In the genomic region with DNA sequence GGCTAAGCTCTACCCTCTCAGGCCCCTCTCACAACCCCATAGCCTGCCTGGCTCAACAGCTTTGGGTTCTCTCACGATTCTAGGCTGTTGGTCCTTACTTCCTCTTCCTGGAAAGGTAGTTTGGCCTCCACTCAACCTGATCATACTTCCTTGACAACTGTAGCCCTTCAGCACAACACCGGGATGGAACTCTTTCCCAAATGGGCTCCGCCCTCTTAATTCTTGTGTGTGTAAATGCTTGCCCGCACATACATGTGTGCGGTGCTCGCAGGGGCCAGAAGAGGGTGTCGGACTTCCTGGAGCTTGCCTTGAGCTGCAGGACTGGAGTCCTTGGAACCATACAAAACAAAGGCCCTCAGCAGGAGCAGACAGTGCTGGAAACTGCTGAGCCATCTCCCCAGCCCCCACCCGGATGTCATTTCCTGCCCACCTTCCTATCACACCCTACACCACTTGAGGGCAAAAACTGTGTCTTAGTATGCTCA, we compare ENCODE assay signal across 9 mouse cellular contexts. TPM values are rescaled to one million over a fixed set of nuclear protein-coding genes. Genes with fewer than 3 reads are reported as not detected.
DNase-seq lines count a peak whose midpoint lies in the region; ATAC-seq and TF ChIP-seq lines count a peak whose summit lies in the region.
"Had no signal": no experiment of that assay in that cellular context is flagged by ENCODE, and none has a peak within 500 bp of the region (broad histone marks: within the 10 kb centered on the region; RNA-seq: fewer than 3 reads in every experiment).

No protein-coding gene starts in this region.

- H3K27ac ChIP-seq in heart, adult 2 months = peak overlapping the region; percentile 24
- peak overlapping the region; percentile 47 for H3K27ac ChIP-seq in CH12.LX (ENCODE audit: insufficient read depth, low read depth)
- peak overlapping the region; percentile 38; the same call in 1 of the 2 replicates for H3K27ac ChIP-seq in intestine, embryonic 16.5 days (ENCODE audit: low read length)
- no peak overlapping the region for H3K27ac ChIP-seq in forebrain, embryonic 15.5 days (replicated peaks)

- dilution Hi-C loops in CH12.LX (cut with MboI; ENCODE audit: extremely low pct_ligation_motif_present, extremely low pct_unique_long_range_greater_than_20kb, low sequenced_read_pairs) = no loop called here

- no peaks in the 10 kb centered on the region for H3K9me3 ChIP-seq in CH12.LX (replicated peaks; ENCODE audit: low read length)
- H3K9me3 ChIP-seq in intestine, embryonic 16.5 days (ENCODE audit: control insufficient read depth, low read length) = no peaks in the 10 kb centered on the region
- no peaks in the 10 kb centered on the region for H3K9me3 ChIP-seq in forebrain, embryonic 15.5 days

- in situ Hi-C loops in CH12.LX (cut with MboI; ENCODE audit: low pct_ligation_motif_present, low pct_unique_long_range_greater_than_20kb, low sequenced_read_pairs) = loop anchor here (5.0 kb wide), 1 partner anchor 34 kb away; no protein-coding TSS in a partner anchor

- no peak for DNase-seq in heart, adult 2 months
- DNase-seq in heart, postnatal 36 days = no peak
- no peak for DNase-seq in CH12.LX (ENCODE audit: extremely low read depth)
- no peak for DNase-seq in urinary bladder, postnatal 10 days (ENCODE audit: low spot score)
- no peak for DNase-seq in right cerebral cortex, adult 2 months (ENCODE audit: low spot score in 2 of 2)

- intact Hi-C loops in heart, adult 2 months (cut with DNase I) = no loop called here
- intact Hi-C loops in heart, postnatal 36 days (cut with DNase I) = loop anchor here (2.0 kb wide), 1 partner anchor 20 kb away; no protein-coding TSS in a partner anchor

- peaks cover 1% of the 10 kb centered on the region; the same call in 1 of the 2 replicates for H3K79me2 ChIP-seq in heart, adult 2 months (replicated peaks; ENCODE audit: control insufficient read depth, insufficient read depth, low read length)
- peaks cover 99% of the 10 kb centered on the region for H3K79me2 ChIP-seq in CH12.LX (replicated peaks; ENCODE audit: control insufficient read depth, extremely low read depth, insufficient read depth, poor library complexity, severe bottlenecking)

- H3K4me2 ChIP-seq in CH12.LX (ENCODE audit: insufficient read depth, low read depth, poor library complexity, severe bottlenecking) = peak overlapping the region; percentile 17
- no peak overlapping the region for H3K4me2 ChIP-seq in intestine, embryonic 16.5 days (ENCODE audit: low read depth, low read length)
- H3K4me2 ChIP-seq in forebrain, embryonic 15.5 days (replicated peaks) = no peak overlapping the region

- peaks cover 43% of the 10 kb centered on the region for H3K4me1 ChIP-seq in heart, adult 2 months (ENCODE audit: control insufficient read depth, insufficient read depth, low read length)
- peaks cover 47 to 97% of the 10 kb centered on the region in 2 experiments for H3K4me1 ChIP-seq in CH12.LX (ENCODE audit: control insufficient read depth in 1 of 2, insufficient read depth in 2 of 2)
- peaks cover 39% of the 10 kb centered on the region for H3K4me1 ChIP-seq in intestine, embryonic 16.5 days (ENCODE audit: control insufficient read depth, insufficient read depth, low read length)
- H3K4me1 ChIP-seq in forebrain, embryonic 15.5 days = no peaks in the 10 kb centered on the region

- H3K27me3 ChIP-seq in heart, adult 2 months (ENCODE audit: control insufficient read depth, insufficient read depth, low read length) = no peaks in the 10 kb centered on the region
- no peaks in the 10 kb centered on the region for H3K27me3 ChIP-seq in CH12.LX (replicated peaks)
- H3K27me3 ChIP-seq in intestine, embryonic 16.5 days (replicated peaks; ENCODE audit: control insufficient read depth, insufficient read depth, low read length) = no peaks in the 10 kb centered on the region
- H3K27me3 ChIP-seq in forebrain, embryonic 15.5 days = no peaks in the 10 kb centered on the region
- H3K27me3 ChIP-seq: Patski had no signal

- WGBS in heart, adult 2 months = 38% methylated on average over 8 of the region's 8 CpGs
- 53% methylated on average over 8 of the region's 8 CpGs for WGBS in intestine, embryonic 16.5 days
- 84% methylated on average over 8 of the region's 8 CpGs for WGBS in forebrain, embryonic 15.5 days

- no peak for TF ChIP-seq EP300 in heart, adult 2 months (IDR thresholded peaks at IDR 0.05; ENCODE audit: insufficient read depth, low read depth, low read length)
- no peak for TF ChIP-seq EP300 in CH12.LX (IDR thresholded peaks at IDR 0.05; ENCODE audit: low read length)

- peaks cover 3% of the 10 kb centered on the region; the same call in 1 of the 2 replicates for H3K36me3 ChIP-seq in heart, adult 2 months (ENCODE audit: control insufficient read depth, insufficient read depth, low read length)
- peaks cover 7 to 73% of the 10 kb centered on the region in 2 experiments for H3K36me3 ChIP-seq in CH12.LX (replicated peaks in 1 of 2; ENCODE audit: control insufficient read depth in 1 of 2, insufficient read depth in 1 of 2, low read length in 1 of 2)
- no peaks in the 10 kb centered on the region for H3K36me3 ChIP-seq in intestine, embryonic 16.5 days (ENCODE audit: control insufficient read depth, insufficient read depth, low read length)
- H3K36me3 ChIP-seq in forebrain, embryonic 15.5 days = no peaks in the 10 kb centered on the region

- ATAC-seq in intestine, embryonic 16.5 days = peak; percentile 15; the same call in 1 of the 2 replicates
- peak; percentile 50 for ATAC-seq in megakaryocyte progenitor cell, adult 5-6 weeks (replicated peaks; ENCODE audit: poor library complexity)
- ATAC-seq in forebrain, embryonic 15.5 days (replicated peaks) = no peak
- ATAC-seq: Patski had no signal

- H3K9ac ChIP-seq in heart, adult 2 months (ENCODE audit: low read depth, low read length) = no peak overlapping the region
- H3K9ac ChIP-seq in CH12.LX (ENCODE audit: insufficient read depth, low read depth) = 0 out of 2 replicates have a peak overlapping the region, but pooled peaks have one; percentile 5
- no peak overlapping the region for H3K9ac ChIP-seq in intestine, embryonic 16.5 days (ENCODE audit: low read depth, low read length)
- no peak overlapping the region for H3K9ac ChIP-seq in forebrain, embryonic 15.5 days (replicated peaks)

- no peak for TF ChIP-seq RAD21 in CH12.LX (IDR thresholded peaks at IDR 0.05; ENCODE audit: low read depth, low read length)

- peak; percentile 43 for TF ChIP-seq CTCF in heart, adult 2 months (IDR thresholded peaks at IDR 0.05)
- TF ChIP-seq CTCF in CH12.LX (conservative IDR thresholded peaks at IDR 0.05 in 1 of 2, IDR thresholded peaks at IDR 0.05 in 1 of 2; ENCODE audit: low read depth in 2 of 2, low read length in 2 of 2) = peak in 1 of 2 experiments; percentile 20; a peak in 2 of 4 replicates

- TF ChIP-seq POLR2A in heart, adult 2 months (IDR thresholded peaks at IDR 0.05; ENCODE audit: insufficient read depth, low read depth, low read length) = no peak
- TF ChIP-seq POLR2A in CH12.LX (IDR thresholded peaks at IDR 0.05; ENCODE audit: low read depth, low read length) = no peak

- H3K4me3 ChIP-seq in heart, adult 2 months = no peak overlapping the region
- no peak overlapping the region for H3K4me3 ChIP-seq in CH12.LX (replicated peaks in 1 of 3; ENCODE audit: low read depth in 2 of 3, low read length in 2 of 3, poor library complexity in 1 of 3)
- no peak overlapping the region for H3K4me3 ChIP-seq in intestine, embryonic 16.5 days (ENCODE audit: low read length)
- H3K4me3 ChIP-seq in forebrain, embryonic 15.5 days = no peak overlapping the region

TF ChIP-seq in CH12.LX, 34 proteins besides CTCF, POLR2A, EP300 and RAD21:
- no peak for TF ChIP-seq CHD2 (IDR thresholded peaks at IDR 0.05; ENCODE audit: low read length)
- peak; percentile 33; the same call in 1 of the 2 replicates for TF ChIP-seq SIN3A (IDR thresholded peaks at IDR 0.05; ENCODE audit: low read length)
- no peak for TF ChIP-seq JUND (conservative IDR thresholded peaks at IDR 0.05; ENCODE audit: low read depth, low read length)
- TF ChIP-seq SMC3 (IDR thresholded peaks at IDR 0.05; ENCODE audit: low read depth, low read length) = peak; percentile 10; the same call in 1 of the 2 replicates
- TF ChIP-seq ELF1 (IDR thresholded peaks at IDR 0.05; ENCODE audit: low read depth, low read length) = 0 out of 2 replicates have a peak, but pooled peaks have one; percentile 37
- peak; percentile 50; the same call in 1 of the 2 replicates for TF ChIP-seq MAFK (IDR thresholded peaks at IDR 0.05; ENCODE audit: insufficient replicate concordance, low read length)

RNA-seq across cellular contexts. Expression of gene Fnbp1, which starts 11.0 kb away (rescaled TPM):
- 10 to 100 TPM; 49.0 to 53.6 TPM for total RNA-seq in heart, adult 2 months (2021)
- 40.3 and 46.1 TPM in 2 replicates for polyA plus RNA-seq in heart, adult 2 months (2012; rRNA removed)
- 10 to 100 TPM; 51.7 to 57.9 TPM for total RNA-seq in heart, postnatal 36 days (2021)
- 39.2 and 50.5 TPM in 2 replicates for total RNA-seq in CH12.LX (2012; rRNA removed)
- total RNA-seq in CH12.LX (2014; rRNA removed) = 20.7 and 29.6 TPM in 2 replicates
- polyA plus RNA-seq in CH12.LX (2012; ENCODE audit: insufficient read length, low read depth) = 133 and 147 TPM in 2 replicates
- 19.0 and 21.1 TPM in 2 replicates for polyA plus RNA-seq in intestine, embryonic 16.5 days (2015; fragmentation: Nextera tagmentation; extraction: Ambion mirVana)
- 30.7 and 44.8 TPM in 2 replicates for total RNA-seq in megakaryocyte progenitor cell, adult 5-6 weeks (2015)
- 20.9 and 44.7 TPM in 2 replicates for total RNA-seq in megakaryocyte progenitor cell, adult 5-6 weeks (2017)
- 16.5 and 19.4 TPM in 2 replicates for polyA plus RNA-seq in forebrain, embryonic 15.5 days (2015; fragmentation: Nextera tagmentation; extraction: Ambion mirVana)

RNA-seq across cellular contexts. Expression of gene Gpr107, which starts 21.3 kb away (rescaled TPM):
- 10 to 100 TPM; 29.0 to 30.9 TPM for total RNA-seq in heart, adult 2 months (2021)
- 16.0 and 32.3 TPM in 2 replicates for polyA plus RNA-seq in heart, adult 2 months (2012; rRNA removed)
- total RNA-seq in heart, postnatal 36 days (2021) = 10 to 100 TPM; 30.3 to 38.7 TPM
- total RNA-seq in CH12.LX (2012; rRNA removed) (22.7 and 24.6 TPM in 2 replicates), CH12.LX (2014; rRNA removed) (24.9 and 27.8 TPM in 2 replicates)
- polyA plus RNA-seq in CH12.LX (2012; ENCODE audit: insufficient read length, low read depth) = 19.6 and 25.7 TPM in 2 replicates
- 30.4 and 32.5 TPM in 2 replicates for polyA plus RNA-seq in intestine, embryonic 16.5 days (2015; fragmentation: Nextera tagmentation; extraction: Ambion mirVana)
- total RNA-seq in megakaryocyte progenitor cell, adult 5-6 weeks (2015) = 9.9 and 12.1 TPM in 2 replicates
- total RNA-seq in megakaryocyte progenitor cell, adult 5-6 weeks (2017) = 13.6 and 15.2 TPM in 2 replicates
- polyA plus RNA-seq in forebrain, embryonic 15.5 days (2015; fragmentation: Nextera tagmentation; extraction: Ambion mirVana) = 36.7 and 37.3 TPM in 2 replicates
